Mouse (Mus musculus) intestine, embryonic 16.5 days (tissue): ENCODE measurements around the gene Parp1. TPM values are rescaled to one million over a fixed set of nuclear protein-coding genes. Genes with fewer than 3 reads are reported as not detected.

Experiments
- ATAC-seq: fragments of 200-750 bp; cut with Nextera tagmentation; 2 replicates; pipeline ENCODE4 v1.8.0; 2017; ENCODE audit warnings: moderate TSS enrichment, moderate library complexity
- H3K27ac ChIP-seq: fragments of 300-500 bp; sonication (generic); 2 replicates; pipeline ENCODE4 v1.5.1; 2014; ENCODE audit warnings: mild to moderate bottlenecking, low read length
- H3K27me3 ChIP-seq: fragments of 300-500 bp; sonication (generic); replicated peaks from 2 replicates; pipeline ENCODE4 v1.6.1; 2014; ENCODE audit warnings: low read length, control low read depth, mixed read lengths; ENCODE audit not compliant: control insufficient read depth, insufficient read depth
- H3K36me3 ChIP-seq: fragments of 300-500 bp; sonication (generic); 2 replicates; pipeline ENCODE4 v1.6.1; 2014; ENCODE audit warnings: low read length, control low read depth; ENCODE audit not compliant: control insufficient read depth, insufficient read depth
- H3K4me1 ChIP-seq: fragments of 300-500 bp; sonication (generic); 2 replicates; pipeline ENCODE4 v1.6.1; 2014; ENCODE audit warnings: low read length, control low read depth, mixed read lengths; ENCODE audit not compliant: control insufficient read depth, insufficient read depth
- H3K4me2 ChIP-seq: fragments of 300-500 bp; sonication (generic); 2 replicates; pipeline ENCODE4 v1.6.1; 2014; ENCODE audit warnings: low read depth, low read length, control low read depth
- H3K4me3 ChIP-seq: fragments of 300-500 bp; sonication (generic); 2 replicates; pipeline ENCODE4 v1.5.1; 2014; ENCODE audit warnings: mild to moderate bottlenecking, low read length
- H3K9ac ChIP-seq: fragments of 300-500 bp; sonication (generic); 2 replicates; pipeline ENCODE4 v1.6.1; 2014; ENCODE audit warnings: low read depth, low read length
- H3K9me3 ChIP-seq: fragments of 300-500 bp; sonication (generic); 2 replicates; pipeline ENCODE4 v1.6.1; 2016; ENCODE audit warnings: low read length, control low read depth; ENCODE audit not compliant: control insufficient read depth
- WGBS: fragments of 180-500 bp; shearing (Covaris S2); extraction: QIAGEN DNeasy Blood & Tissue Kit; methylation state at CpG from one replicate; pipeline ENCODE4 v1.1.7; 2014; 5-methylcytosine and 5-hydroxymethylcytosine counted together
- polyA plus RNA-seq: library from polyadenylated mRNA; unstranded; fragments of >200 nt; fragmentation: Nextera tagmentation; extraction: Ambion mirVana; gene quantifications from 2 replicates; pipeline ENCODE4 v1.2.1, GENCODE M21; 2015

Parp1 gene
- polyA plus RNA-seq, 1 experiment from 2014 or later: 93.8 TPM

GRCm38 (mm10) chr1:180550770-180551169 lies 18.0 kb upstream of the Parp1 start:
- 14% methylated on average over 5 of the region's 5 CpGs for WGBS
- Histone ChIP-seq H3K9ac (no peak overlapping the region), H3K27ac (no peak overlapping the region), H3K4me3 (no peak overlapping the region), H3K36me3 (no peaks in the 10 kb centered on the region), H3K4me2 (no peak overlapping the region), H3K27me3 (0 out of 2 replicates have a peak, but pooled peaks cover 6% of the 10 kb centered on the region), H3K4me1 (peaks cover 18% of the 10 kb centered on the region), H3K9me3 (no peaks in the 10 kb centered on the region)
- ATAC-seq: no peak

GRCm38 (mm10) chr1:180556899-180557298 lies 11.8 kb upstream of the Parp1 start:
- H3K9ac ChIP-seq: no peak overlapping the region
- no peak overlapping the region for H3K4me3 ChIP-seq
- H3K4me2 ChIP-seq: no peak overlapping the region
- WGBS: 78% methylated on average over 5 of the region's 5 CpGs
- H3K27me3 ChIP-seq: peaks cover 3% of the 10 kb centered on the region; the same call in 1 of the 2 replicates
- peaks cover 6% of the 10 kb centered on the region for H3K4me1 ChIP-seq
- no peaks in the 10 kb centered on the region for H3K36me3 ChIP-seq
- H3K9me3 ChIP-seq: no peaks in the 10 kb centered on the region
- no peak overlapping the region for H3K27ac ChIP-seq
- no peak for ATAC-seq

- H3K4me3 ChIP-seq: no peak overlapping the region
- ATAC-seq: no peak
- H3K27ac ChIP-seq: no peak overlapping the region
- no peaks in the 10 kb centered on the region for H3K9me3 ChIP-seq
- no peaks in the 10 kb centered on the region for H3K36me3 ChIP-seq
- WGBS: 76% methylated on average over 8 of the region's 8 CpGs
- H3K4me1 ChIP-seq: peaks cover 6% of the 10 kb centered on the region
- peaks cover 8% of the 10 kb centered on the region for H3K27me3 ChIP-seq
- no peak overlapping the region for H3K9ac ChIP-seq
- H3K4me2 ChIP-seq: no peak overlapping the region
Observed at GRCm38 (mm10) chr1:180559454-180559853, 9.3 kb upstream of the Parp1 start.

- H3K4me3 ChIP-seq: no peak overlapping the region
Observed at GRCm38 (mm10) chr1:180561187-180561586, 7.5 kb upstream of the Parp1 start.

GRCm38 (mm10) chr1:180564885-180565284 lies 3.8 kb upstream of the Parp1 start:
- H3K36me3 ChIP-seq: no peaks in the 10 kb centered on the region
- H3K4me1 ChIP-seq: peaks cover 10% of the 10 kb centered on the region
- no peaks in the 10 kb centered on the region for H3K9me3 ChIP-seq
- no peak overlapping the region for H3K4me2 ChIP-seq
- ATAC-seq: no peak
- H3K27me3 ChIP-seq: peaks cover 8% of the 10 kb centered on the region
- 80% methylated on average over 5 of the region's 5 CpGs for WGBS
- no peak overlapping the region for H3K4me3 ChIP-seq
- no peak overlapping the region for H3K27ac ChIP-seq
- H3K9ac ChIP-seq: no peak overlapping the region

More at GRCm38 (mm10) chr1:180561187-180561586, 7.5 kb upstream of the Parp1 start:
- H3K9me3 ChIP-seq: no peaks in the 10 kb centered on the region
- H3K4me2 ChIP-seq: no peak overlapping the region
- H3K4me1 ChIP-seq: peaks cover 6% of the 10 kb centered on the region
- peaks cover 8% of the 10 kb centered on the region for H3K27me3 ChIP-seq
- no peak overlapping the region for H3K27ac ChIP-seq
- peak; percentile 48; the same call in 1 of the 2 replicates for ATAC-seq
- H3K9ac ChIP-seq: no peak overlapping the region
- WGBS: 24% methylated on average over 3 of the region's 3 CpGs
- no peaks in the 10 kb centered on the region for H3K36me3 ChIP-seq

- no peak overlapping the region for H3K4me2 ChIP-seq
- H3K4me1 ChIP-seq: peaks cover 17% of the 10 kb centered on the region
- peaks cover 3% of the 10 kb centered on the region for H3K27me3 ChIP-seq
- no peaks in the 10 kb centered on the region for H3K9me3 ChIP-seq
- H3K27ac ChIP-seq: no peak overlapping the region
- H3K9ac ChIP-seq: no peak overlapping the region
- 0 out of 2 replicates have a peak, but pooled peaks cover 2% of the 10 kb centered on the region for H3K36me3 ChIP-seq
- WGBS: 83% methylated on average over 4 of the region's 4 CpGs
- ATAC-seq: no peak
- no peak overlapping the region for H3K4me3 ChIP-seq
Observed at GRCm38 (mm10) chr1:180567761-180568160, 963 bp upstream of the Parp1 start.

- peak overlapping the region; percentile 97 for H3K4me3 ChIP-seq
- peak overlapping the region; percentile 91 for H3K9ac ChIP-seq
- 38% methylated on average over 7 of the region's 7 CpGs for WGBS
- H3K27me3 ChIP-seq: peaks cover 3% of the 10 kb centered on the region; the same call in 1 of the 2 replicates
- ATAC-seq: peak; percentile 21
- peaks cover 17% of the 10 kb centered on the region for H3K4me1 ChIP-seq
- H3K4me2 ChIP-seq: peak overlapping the region; percentile 72
- H3K9me3 ChIP-seq: no peaks in the 10 kb centered on the region
- H3K36me3 ChIP-seq: 0 out of 2 replicates have a peak, but pooled peaks cover 2% of the 10 kb centered on the region
- H3K27ac ChIP-seq: 0 out of 2 replicates have a peak overlapping the region, but pooled peaks have one; percentile 41
Observed at GRCm38 (mm10) chr1:180568248-180568647, 476 bp upstream of the Parp1 start.

GRCm38 (mm10) chr1:180569453-180569852 lies 729 bp downstream of the Parp1 start:
- WGBS: under 1% methylated on average over 17 of the region's 17 CpGs
- Histone ChIP-seq H3K9ac (peak overlapping the region; percentile 91), H3K4me3 (peak overlapping the region; percentile 97), H3K27me3 (no peaks in the 10 kb centered on the region), H3K36me3 (peaks cover 4% of the 10 kb centered on the region; the same call in 1 of the 2 replicates), H3K9me3 (no peaks in the 10 kb centered on the region), H3K4me1 (peaks cover 17% of the 10 kb centered on the region), H3K4me2 (peak overlapping the region; percentile 72), H3K27ac (peak overlapping the region; percentile 92)
- ATAC-seq: no peak

- H3K4me1 ChIP-seq: peaks cover 17% of the 10 kb centered on the region
- H3K4me3 ChIP-seq: peak overlapping the region; percentile 97
- H3K4me2 ChIP-seq: peak overlapping the region; percentile 72
- peaks cover 4% of the 10 kb centered on the region; the same call in 1 of the 2 replicates for H3K36me3 ChIP-seq
- no peak overlapping the region for H3K27ac ChIP-seq
- no peak for ATAC-seq
- WGBS: 14% methylated on average over 5 of the region's 5 CpGs
- H3K9me3 ChIP-seq: no peaks in the 10 kb centered on the region
- H3K27me3 ChIP-seq: no peaks in the 10 kb centered on the region
- H3K9ac ChIP-seq: peak overlapping the region; percentile 91
Observed at GRCm38 (mm10) chr1:180570181-180570580, 1.5 kb downstream of the Parp1 start.
